Mouse (Mus musculus) spleen, adult 18-20 months (tissue): ENCODE data around the gene Pip5kl1.

Experiments used
- DNase-seq, 2 experiments: peaks; one replicate each; pipeline ENCODE4 v3.0.0; 2022; ENCODE audit warnings: mixed read lengths in 2 of 2

Gene Pip5kl1

GRCm38 (mm10) chr2:32618051-32618450 lies 43.5 kb downstream of the Pip5kl1 start:
- no peak for DNase-seq

GRCm38 (mm10) chr2:32620682-32621516 lies 46.3 kb downstream of the Pip5kl1 start:
- no peak for DNase-seq

- DNase-seq, result no peak
Measured at GRCm38 (mm10) chr2:32621517-32621859, 46.9 kb downstream of the Pip5kl1 start, which contains the start of gene Ak1. Ak1 (plus strand) TSS chr2:32621758.

GRCm38 (mm10) chr2:32624111-32624748 lies 49.6 kb downstream of the Pip5kl1 start:
- no peak for DNase-seq

GRCm38 (mm10) chr2:32625212-32625872 lies 50.7 kb downstream of the Pip5kl1 start:
- no peak for DNase-seq

- no peak for DNase-seq
Measured at GRCm38 (mm10) chr2:32625873-32626694, 51.5 kb downstream of the Pip5kl1 start.

- no peak for DNase-seq
Measured at GRCm38 (mm10) chr2:32627266-32628043, 52.9 kb downstream of the Pip5kl1 start.

GRCm38 (mm10) chr2:32628044-32628550 lies 53.5 kb downstream of the Pip5kl1 start:
- no peak for DNase-seq

GRCm38 (mm10) chr2:32628729-32629128 lies 54.1 kb downstream of the Pip5kl1 start:
- no peak for DNase-seq

GRCm38 (mm10) chr2:32629276-32629976 lies 54.8 kb downstream of the Pip5kl1 start:
- no peak for DNase-seq

- DNase-seq, result no peak
Measured at GRCm38 (mm10) chr2:32630036-32630435, 55.4 kb downstream of the Pip5kl1 start.

- no peak for DNase-seq
Measured at GRCm38 (mm10) chr2:32631046-32631445, 56.4 kb downstream of the Pip5kl1 start.

- DNase-seq, result peak; percentile 55 to 77
Measured at GRCm38 (mm10) chr2:32631737-32632394, 57.3 kb downstream of the Pip5kl1 start.
